Comparison of ENCODE assay signal across 9 mouse cellular contexts in the genomic region with DNA sequence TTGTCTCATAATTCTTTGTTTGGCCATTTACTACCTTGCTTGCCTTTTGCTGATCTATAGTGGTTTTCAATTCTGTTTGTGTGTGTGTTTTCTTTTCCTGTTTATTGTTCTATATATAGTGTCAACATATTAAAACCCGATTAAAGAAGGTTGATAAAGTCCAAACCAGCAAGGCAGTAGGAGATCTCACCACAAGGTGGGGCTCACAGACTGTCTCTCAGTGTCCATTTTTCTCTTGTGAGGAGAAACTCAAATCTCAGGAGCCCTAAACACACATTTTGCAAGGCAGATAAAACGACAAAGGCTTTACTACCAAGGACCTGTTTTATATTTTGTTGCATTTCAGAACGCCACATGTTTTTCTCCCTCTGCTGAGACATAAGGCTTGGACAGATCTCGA. TPM values are rescaled to one million over a fixed set of nuclear protein-coding genes. Genes with fewer than 3 reads are reported as not detected.
DNase-seq lines count a peak whose midpoint lies in the region; ATAC-seq and TF ChIP-seq lines count a peak whose summit lies in the region.
"Had no signal": no experiment of that assay in that cellular context is flagged by ENCODE, and none has a peak within 500 bp of the region (broad histone marks: within the 10 kb centered on the region; RNA-seq: fewer than 3 reads in every experiment).

No protein-coding gene starts in this region.

- WGBS in lung, embryonic 14.5 days, result 37% methylated on average over 4 of the region's 4 CpGs

- H3K27ac ChIP-seq in lung, embryonic 14.5 days (ENCODE audit: low read depth), result no peak overlapping the region
- H3K27ac ChIP-seq: liver, embryonic 15.5 days had no signal

- H3K9ac ChIP-seq in lung, embryonic 14.5 days, result no peak overlapping the region
- H3K9ac ChIP-seq: liver, embryonic 15.5 days had no signal

- no peaks in the 10 kb centered on the region for H3K27me3 ChIP-seq in lung, embryonic 14.5 days (ENCODE audit: insufficient read depth, low read length)
- H3K27me3 ChIP-seq: liver, embryonic 15.5 days had no signal

- ATAC-seq in lung, embryonic 14.5 days (ENCODE audit: insufficient read depth), result no peak

- DNase-seq in lung, embryonic 14.5 days, result peak; percentile 65
- no peak for DNase-seq in lung, adult 18-20 months
- peak; percentile 20 to 51 for DNase-seq in cerebellum, postnatal 25 days
- peak; percentile 32 for DNase-seq in layer of hippocampus, adult 9-10 months (ENCODE audit: low spot score)
- peak; percentile 42 for DNase-seq in right cerebral cortex, postnatal 25 days
- no peak for DNase-seq in natural killer cell, adult 2 months (ENCODE audit: low spot score in 2 of 2)
- no peak for DNase-seq in c-Kit-positive CD71-positive TER-119-positive erythroid progenitor cells, embryonic 14.5 days (ENCODE audit: low spot score)
- DNase-seq: adrenal gland, postnatal 14 days had no signal

- TF ChIP-seq CTCF in lung, embryonic 14.5 days (IDR thresholded peaks at IDR 0.05; ENCODE audit: low read depth), result peak; percentile 58

- no peaks in the 10 kb centered on the region for H3K36me3 ChIP-seq in lung, embryonic 14.5 days (ENCODE audit: insufficient read depth)
- H3K36me3 ChIP-seq: liver, embryonic 15.5 days had no signal

- no peak overlapping the region for H3K4me3 ChIP-seq in lung, embryonic 14.5 days (ENCODE audit: low read depth, low read length)
- H3K4me3 ChIP-seq: liver, embryonic 15.5 days had no signal

- H3K4me2 ChIP-seq in lung, embryonic 14.5 days, result no peak overlapping the region
- H3K4me2 ChIP-seq: liver, embryonic 15.5 days had no signal

- no peaks in the 10 kb centered on the region for H3K4me1 ChIP-seq in lung, embryonic 14.5 days (ENCODE audit: insufficient read depth)
- H3K4me1 ChIP-seq: liver, embryonic 15.5 days had no signal

- no peaks in the 10 kb centered on the region for H3K9me3 ChIP-seq in lung, embryonic 14.5 days (ENCODE audit: low read depth, low read length)
- H3K9me3 ChIP-seq: liver, embryonic 15.5 days had no signal

RNA-seq across cellular contexts. Expression of gene Otol1, which starts 28.2 kb away (rescaled TPM):
- polyA plus RNA-seq in lung, embryonic 14.5 days (2014; fragmentation: Nextera tagmentation; extraction: Ambion mirVana), result not detected in 2 replicates
- polyA plus RNA-seq: liver, embryonic 15.5 days had no signal

Comparison
In these comparisons a context has a peak if more than half of its experiments do, and no peak if none do; other contexts are left out.
1. DNase-seq: peak in lung, embryonic 14.5 days (single experiment), cerebellum, postnatal 25 days (2 of 2), layer of hippocampus, adult 9-10 months (single experiment) and right cerebral cortex, postnatal 25 days (single experiment); none in lung, adult 18-20 months (0 of 2), natural killer cell, adult 2 months (0 of 2) and c-Kit-positive CD71-positive TER-119-positive erythroid progenitor cells, embryonic 14.5 days (single experiment).